Mouse (Mus musculus) embryonic fibroblast, embryonic 13.5 days (primary cell): Measurements from ENCODE around the gene Cdc5l.

Source experiments
- CTCF ChIP-seq: IDR thresholded peaks from 2 replicates; pipeline ENCODE4 v1.5.1; 2011; ENCODE audit warnings: mild to moderate bottlenecking, control low read depth, low read length, moderate library complexity, borderline replicate concordance; ENCODE audit not compliant: insufficient read depth
- POLR2A ChIP-seq: IDR thresholded peaks from 2 replicates; pipeline ENCODE4 v1.6.1; 2011; ENCODE audit warnings: low read depth, mild to moderate bottlenecking, control low read depth, low read length, moderate library complexity

- TF ChIP-seq CTCF (no peak), POLR2A (no peak)
Observed at GRCm38 (mm10) chr17:45462506-45462905, 29.0 kb upstream of the Cdc5l start.
